Mouse (Mus musculus) forebrain, embryonic 14.5 days (tissue): ENCODE measurements around the gene Zfp524. TPM values are rescaled to one million over a fixed set of nuclear protein-coding genes. Genes with fewer than 3 reads are reported as not detected.
"Not testable (repeated sequence)": the region's sequence is repeated elsewhere in the genome, so short reads cannot be mapped to it uniquely, and the experiment has no call there.

Source experiments
- ATAC-seq: fragments of 200-750 bp; cut with Nextera tagmentation; 2 replicates; pipeline ENCODE4 v1.8.0; 2017; ENCODE audit warnings: mild to moderate bottlenecking, moderate library complexity
- DNase-seq: peaks from one replicate; pipeline ENCODE4 v3.0.0-alpha.2; 2015; ENCODE audit warnings: low spot score
- H3K27ac ChIP-seq: fragments of 300-500 bp; sonication (generic); 2 replicates; pipeline ENCODE4 v1.5.1; 2014; ENCODE audit warnings: low read depth, mild to moderate bottlenecking, control low read depth, low read length, moderate library complexity
- H3K27me3 ChIP-seq: fragments of 300-500 bp; sonication (generic); replicated peaks from 2 replicates; pipeline ENCODE4 v1.6.1; 2014; ENCODE audit warnings: low read length, control low read depth, mixed read lengths; ENCODE audit not compliant: control insufficient read depth, insufficient read depth
- H3K36me3 ChIP-seq: fragments of 300-500 bp; sonication (generic); 2 replicates; pipeline ENCODE4 v1.6.1; 2014; ENCODE audit warnings: low read length, control low read depth; ENCODE audit not compliant: control insufficient read depth, insufficient read depth
- H3K4me1 ChIP-seq: fragments of 300-500 bp; sonication (generic); 2 replicates; pipeline ENCODE4 v1.6.1; 2014; ENCODE audit warnings: antibody characterized with exemption, low read length, control low read depth; ENCODE audit not compliant: control insufficient read depth, insufficient read depth
- H3K4me2 ChIP-seq: fragments of 300-500 bp; sonication (generic); 2 replicates; pipeline ENCODE4 v1.6.1; 2014; ENCODE audit warnings: mild to moderate bottlenecking, control low read depth, low read length
- H3K4me3 ChIP-seq: fragments of 300-500 bp; sonication (generic); 2 replicates; pipeline ENCODE4 v1.5.1; 2014; ENCODE audit warnings: low read depth, low read length, control low read depth
- H3K9ac ChIP-seq: fragments of 300-500 bp; sonication (generic); 2 replicates; pipeline ENCODE4 v1.6.1; 2014; ENCODE audit warnings: mild to moderate bottlenecking, low read length, control low read depth, moderate library complexity
- H3K9me3 ChIP-seq: fragments of 300-500 bp; sonication (generic); replicated peaks from 2 replicates; pipeline ENCODE4 v1.6.1; 2016; ENCODE audit warnings: low read length, control low read depth, mixed read lengths; ENCODE audit not compliant: control insufficient read depth
- WGBS: fragments of 180-500 bp; shearing (Covaris S2); extraction: QIAGEN DNeasy Blood & Tissue Kit; methylation state at CpG from one replicate; pipeline ENCODE4 v1.1.7; 2014; 5-methylcytosine and 5-hydroxymethylcytosine counted together
- polyA plus RNA-seq: library from polyadenylated mRNA; unstranded; fragments of >200 nt; fragmentation: Nextera tagmentation; extraction: Ambion mirVana; gene quantifications from 2 replicates; pipeline ENCODE4 v1.2.1, GENCODE M21; 2014

Zfp524 gene
- polyA plus RNA-seq, 1 experiment from 2014 or later = 13.5 TPM

GRCm38 (mm10) chr7:5012681-5013513 lies 1.3 kb upstream of the Zfp524 start:
- Histone ChIP-seq H3K36me3 (peaks cover 50% of the 10 kb centered on the region), H3K27ac (no peak overlapping the region), H3K27me3 (no peaks in the 10 kb centered on the region), H3K4me2 (peak overlapping the region; percentile 52; the same call in 1 of the 2 replicates), H3K4me3 (no peak overlapping the region), H3K9ac (no peak overlapping the region), H3K9me3 (no peaks in the 10 kb centered on the region), H3K4me1 (peaks cover 5% of the 10 kb centered on the region; the same call in 1 of the 2 replicates)
- no peak for DNase-seq
- no peak for ATAC-seq
- WGBS = 92% methylated on average over 27 of the region's 27 CpGs

- Histone ChIP-seq H3K27ac (peak within 1 kb of the TSS; percentile 99), H3K27me3 (no peaks in the 10 kb centered on the region), H3K9me3 (no peaks in the 10 kb centered on the region), H3K4me2 (peak within 1 kb of the TSS; percentile 59), H3K9ac (peak within 1 kb of the TSS; percentile 88), H3K4me3 (peak within 1 kb of the TSS; percentile 70), H3K4me1 (peaks cover 5% of the 10 kb centered on the region; the same call in 1 of the 2 replicates), H3K36me3 (peaks cover 26% of the 10 kb centered on the region)
- WGBS = under 1% methylated on average over 60 of the region's 76 CpGs
- DNase-seq (peak; percentile 97), ATAC-seq (peak; percentile 78)
Measured at GRCm38 (mm10) chr7:5015118-5016001, 1.1 kb downstream of the Zfp524 start, which contains the start of gene Gm44973. TSS of gene Gm44973 (plus strand) at chr7:5015496.

GRCm38 (mm10) chr7:5016057-5016456 lies 1.8 kb downstream of the Zfp524 start:
- no peaks in the 10 kb centered on the region for H3K9me3 ChIP-seq
- peaks cover 6% of the 10 kb centered on the region for H3K4me1 ChIP-seq
- ATAC-seq (no peak), DNase-seq (no peak)
- H3K4me2 ChIP-seq = peak overlapping the region; percentile 59
- H3K27me3 ChIP-seq = no peaks in the 10 kb centered on the region
- peaks cover 19% of the 10 kb centered on the region for H3K36me3 ChIP-seq
- H3K9ac ChIP-seq = peak overlapping the region; percentile 70
- H3K4me3 ChIP-seq = peak overlapping the region; percentile 70
- WGBS = 70% methylated on average over 3 of the region's 3 CpGs
- H3K27ac ChIP-seq = peak overlapping the region; percentile 99

- no peak overlapping the region for H3K4me2 ChIP-seq
- no peak for ATAC-seq
- 98% methylated on average over 2 of the region's 2 CpGs for WGBS
Measured at GRCm38 (mm10) chr7:5016920-5017319, 2.7 kb downstream of the Zfp524 start.

GRCm38 (mm10) chr7:5017352-5017751 lies 3.1 kb downstream of the Zfp524 start:
- peaks cover 12% of the 10 kb centered on the region for H3K36me3 ChIP-seq
- H3K4me1 ChIP-seq = peaks cover 13% of the 10 kb centered on the region
- H3K27me3 ChIP-seq = no peaks in the 10 kb centered on the region
- WGBS = 94% methylated on average over 16 of the region's 16 CpGs
- no peak overlapping the region for H3K4me3 ChIP-seq
- no peak overlapping the region for H3K9ac ChIP-seq
- H3K9me3 ChIP-seq = no peaks in the 10 kb centered on the region
- ATAC-seq (no peak), DNase-seq (no peak)
- H3K27ac ChIP-seq = no peak overlapping the region
- no peak overlapping the region for H3K4me2 ChIP-seq

More at GRCm38 (mm10) chr7:5016920-5017319, 2.7 kb downstream of the Zfp524 start:
- no peak overlapping the region for H3K27ac ChIP-seq
- no peak overlapping the region for H3K4me3 ChIP-seq
- peaks cover 12% of the 10 kb centered on the region for H3K36me3 ChIP-seq
- no peaks in the 10 kb centered on the region for H3K9me3 ChIP-seq
- DNase-seq = no peak
- no peak overlapping the region for H3K9ac ChIP-seq
- H3K27me3 ChIP-seq = no peaks in the 10 kb centered on the region
- H3K4me1 ChIP-seq = peaks cover 13% of the 10 kb centered on the region

GRCm38 (mm10) chr7:5017931-5018330 lies 3.7 kb downstream of the Zfp524 start:
- ATAC-seq (no peak), DNase-seq (no peak)
- Histone ChIP-seq H3K4me1 (peaks cover 13% of the 10 kb centered on the region), H3K36me3 (peaks cover 13% of the 10 kb centered on the region; the same call in 1 of the 2 replicates), H3K9me3 (no peaks in the 10 kb centered on the region), H3K4me3 (no peak overlapping the region), H3K27me3 (no peaks in the 10 kb centered on the region), H3K4me2 (no peak overlapping the region), H3K27ac (no peak overlapping the region), H3K9ac (no peak overlapping the region)
- WGBS = 95% methylated on average over 21 of the region's 21 CpGs

- Histone ChIP-seq H3K27ac (peak overlapping the region; percentile 91), H3K4me3 (peak overlapping the region; percentile 85), H3K9ac (peak overlapping the region; percentile 25; the same call in 1 of the 2 replicates), H3K4me2 (peak overlapping the region; percentile 84), H3K4me1 (peaks cover 13% of the 10 kb centered on the region), H3K36me3 (peaks cover 27% of the 10 kb centered on the region)
- not testable (repeated sequence) for H3K27me3 ChIP-seq, ATAC-seq, DNase-seq, H3K9me3 ChIP-seq
- WGBS = 26% methylated on average over 8 of the region's 8 CpGs
Measured at GRCm38 (mm10) chr7:5019576-5019975, 5.4 kb downstream of the Zfp524 start.

- Histone ChIP-seq H3K27ac (peak within 1 kb of the TSS; percentile 91), H3K36me3 (peaks cover 28% of the 10 kb centered on the region), H3K9ac (peak within 1 kb of the TSS; percentile 94), H3K27me3 (no peaks in the 10 kb centered on the region), H3K4me2 (peak within 1 kb of the TSS; percentile 84), H3K9me3 (no peaks in the 10 kb centered on the region), H3K4me3 (peak within 1 kb of the TSS; percentile 85), H3K4me1 (peaks cover 13% of the 10 kb centered on the region)
- DNase-seq = peak; percentile 99
- peak; percentile 92 for ATAC-seq
- under 1% methylated on average over 46 of the region's 49 CpGs for WGBS
Measured at GRCm38 (mm10) chr7:5020000-5020681, 5.9 kb downstream of the Zfp524 start, which contains the start of the genes Zfp865 and Ccdc106. TSS of gene Zfp865 (plus strand) at chr7:5020376. TSS of gene Ccdc106 (plus strand) at chr7:5020553.
